Mouse (Mus musculus) CH12.LX (cell line): Measurements from ENCODE around the gene Dennd1a.

Source experiments
- CTCF ChIP-seq, 2 experiments: IDR thresholded peaks in 1 of 2; conservative IDR thresholded peaks in 1 of 2; 2 replicates each; pipeline ENCODE4 v1.5.1; 2011 to 2012; ENCODE audit warnings: low read depth in 2 of 2, low read length in 2 of 2, improper control_type of control experiment in 1 of 2, inconsistent platforms in 1 of 2, mild to moderate bottlenecking in 1 of 2, moderate library complexity in 1 of 2
- E2F4 ChIP-seq: IDR thresholded peaks from 2 replicates; pipeline ENCODE4 v1.6.1; 2011; ENCODE audit warnings: low read depth, low read length, improper control_type of control experiment; ENCODE audit not compliant: insufficient replicate concordance
- ELF1 ChIP-seq: IDR thresholded peaks from 2 replicates; pipeline ENCODE4 v1.6.1; 2014; ENCODE audit warnings: low read depth, mild to moderate bottlenecking, inconsistent platforms, low read length, improper control_type of control experiment
- EP300 ChIP-seq: IDR thresholded peaks from 2 replicates; pipeline ENCODE4 v1.6.1; 2011; ENCODE audit warnings: low read length, improper control_type of control experiment
- HCFC1 ChIP-seq: IDR thresholded peaks from 2 replicates; pipeline ENCODE4 v1.6.1; 2012; ENCODE audit warnings: low read depth, mild to moderate bottlenecking, inconsistent platforms, low read length, improper control_type of control experiment
- JUND ChIP-seq: conservative IDR thresholded peaks from 2 replicates; pipeline ENCODE4 v1.6.1; 2011; ENCODE audit warnings: low read depth, low read length, improper control_type of control experiment
- MAFK ChIP-seq: IDR thresholded peaks from 2 replicates; pipeline ENCODE4 v1.6.1; 2011; ENCODE audit warnings: low read length, improper control_type of control experiment; ENCODE audit not compliant: insufficient replicate concordance
- MAZ ChIP-seq: IDR thresholded peaks from 2 replicates; pipeline ENCODE4 v1.6.1; 2012; ENCODE audit warnings: low read depth, mild to moderate bottlenecking, inconsistent platforms, low read length, improper control_type of control experiment, moderate library complexity
- PAX5 ChIP-seq: IDR thresholded peaks from 2 replicates; pipeline ENCODE4 v1.6.1; 2012; ENCODE audit warnings: low read length, inconsistent platforms, mixed read lengths
- TBP ChIP-seq: conservative IDR thresholded peaks from 2 replicates; pipeline ENCODE4 v1.6.1; 2011; ENCODE audit warnings: low read depth, low read length, improper control_type of control experiment
- USF1 ChIP-seq: IDR thresholded peaks from 2 replicates; pipeline ENCODE4 v1.6.1; 2014; ENCODE audit warnings: low read depth, mild to moderate bottlenecking, inconsistent platforms, low read length, improper control_type of control experiment
- ZC3H11A ChIP-seq: IDR thresholded peaks from 2 replicates; pipeline ENCODE4 v1.6.1; 2012; ENCODE audit warnings: low read depth, mild to moderate bottlenecking, inconsistent platforms, low read length, improper control_type of control experiment
- ZMIZ1 ChIP-seq: IDR thresholded peaks from 2 replicates; pipeline ENCODE4 v1.6.1; 2012; ENCODE audit warnings: low read depth, mild to moderate bottlenecking, inconsistent platforms, low read length, improper control_type of control experiment

- TF ChIP-seq TBP, result no peak
- TF ChIP-seq CTCF (conservative IDR thresholded peaks at IDR 0.05 in 1 of 2, IDR thresholded peaks at IDR 0.05 in 1 of 2; ENCODE audit: low read depth in 2 of 2, low read length in 2 of 2), result no peak
- no peak for TF ChIP-seq USF1
- TF ChIP-seq ZMIZ1, result no peak
- TF ChIP-seq EP300, result no peak
- no peak for TF ChIP-seq ZC3H11A
- no peak for TF ChIP-seq E2F4
- no peak for TF ChIP-seq HCFC1
- no peak for TF ChIP-seq MAZ
- no peak for TF ChIP-seq ELF1
- TF ChIP-seq PAX5, result no peak
- no peak for TF ChIP-seq JUND
- no peak for TF ChIP-seq MAFK
These were observed 154.9 kb downstream of the Dennd1a start for GRCm38 (mm10) chr2:38132233-38132822.
